Mouse (Mus musculus) frontal cortex, adult (tissue): ENCODE measurements at regions not wholly inside any gene's neighbourhood (a gene's known extent, or its start where the extent isn't known, plus 50 kb on each side); places are given as distances from the start of the nearest gene placed in this dataset.
A peak's percentile ranks its signal among the peaks of the same experiment; 100 is the strongest.
"Not testable (repeated sequence)": the region's sequence is repeated elsewhere in the genome, so short reads cannot be mapped to it uniquely, and the experiment has no call there.

ENCODE experiments used
- ATAC-seq: cut with Nextera tagmentation; 2 replicates; pipeline ENCODE4 v1.9.2; 2017; ENCODE audit warnings: mild to moderate bottlenecking, moderate library complexity, mixed read lengths; ENCODE audit not compliant: low TSS enrichment

DNA sequence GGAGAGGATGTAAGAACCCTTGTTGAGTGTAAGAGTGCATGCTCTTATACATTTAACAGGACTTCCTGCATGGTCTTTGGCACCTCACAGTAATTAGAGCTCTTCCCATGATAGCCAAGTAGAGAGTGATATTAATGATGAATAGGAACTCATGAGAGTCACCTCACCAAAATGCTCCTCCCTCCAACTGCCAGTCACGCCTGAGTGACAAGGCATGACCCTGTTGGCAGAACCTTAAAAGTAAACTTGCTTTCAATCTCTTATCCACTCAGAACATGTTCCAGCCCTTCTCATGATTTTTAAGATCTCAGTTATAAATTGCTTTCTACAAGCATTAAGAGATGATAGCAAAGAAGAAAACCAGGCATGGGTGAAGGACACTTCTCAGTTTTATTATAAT lies 291.8 kb downstream of the Tox3 start:
- no peak for ATAC-seq

DNA sequence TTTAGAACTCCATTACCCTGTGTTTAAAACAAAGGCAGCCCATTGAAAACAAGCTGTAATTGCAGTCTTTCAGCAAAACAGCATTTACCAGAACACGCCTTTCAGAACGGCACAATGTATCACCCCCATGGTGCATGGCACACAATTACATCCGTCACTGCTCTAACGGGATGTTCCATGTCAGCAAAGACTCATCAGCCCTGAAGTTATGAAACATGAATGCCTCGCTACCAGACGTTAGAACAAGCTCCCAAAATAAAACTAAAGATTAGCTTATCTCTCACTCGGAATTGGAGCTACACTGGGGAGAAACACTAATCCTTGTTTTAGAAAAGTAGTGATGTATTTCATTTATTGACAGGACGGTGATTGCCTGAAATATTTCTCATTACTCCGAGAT lies 301.4 kb downstream of the Tox3 start:
- no peak for ATAC-seq

DNA sequence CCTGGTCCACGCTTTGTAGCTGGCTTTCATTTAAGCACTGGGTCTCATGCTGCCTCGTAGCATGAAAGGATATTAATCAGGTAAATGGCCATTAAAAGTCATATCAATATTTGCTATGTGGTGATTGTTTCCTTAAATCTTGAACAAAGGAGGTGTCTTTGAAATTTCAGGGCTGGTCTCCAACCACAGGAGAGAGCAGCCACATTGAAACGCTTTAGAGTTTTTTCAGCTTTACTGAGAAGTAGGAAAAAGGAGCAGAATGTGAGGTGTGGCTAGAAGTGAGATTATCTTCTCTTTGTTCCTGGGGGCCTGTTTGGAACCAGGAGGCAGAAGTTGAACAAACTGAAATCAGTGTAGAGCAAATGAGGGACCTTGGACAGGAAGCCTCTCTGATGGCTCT lies 311.7 kb downstream of the Tox3 start:
- ATAC-seq, result no peak

DNA sequence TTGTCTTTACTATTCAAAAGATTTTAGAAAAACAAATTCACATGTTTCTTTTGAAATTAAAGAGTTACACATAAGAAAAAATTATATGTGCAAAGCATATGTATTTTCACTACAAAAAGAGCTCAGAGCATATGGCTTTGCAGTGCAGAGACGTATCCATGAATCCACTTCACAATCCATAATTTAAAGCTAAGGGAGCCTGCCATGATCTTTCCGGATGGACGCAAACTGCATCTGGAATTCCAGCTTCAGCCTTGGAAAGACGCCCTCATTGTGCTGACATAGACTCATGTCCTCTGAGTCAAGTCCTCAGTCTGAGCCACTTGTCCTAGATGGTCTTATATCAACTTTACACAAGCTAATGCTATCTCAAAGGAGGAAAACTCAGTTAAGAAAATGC lies 315.6 kb downstream of the Tox3 start:
- ATAC-seq, result no peak

DNA sequence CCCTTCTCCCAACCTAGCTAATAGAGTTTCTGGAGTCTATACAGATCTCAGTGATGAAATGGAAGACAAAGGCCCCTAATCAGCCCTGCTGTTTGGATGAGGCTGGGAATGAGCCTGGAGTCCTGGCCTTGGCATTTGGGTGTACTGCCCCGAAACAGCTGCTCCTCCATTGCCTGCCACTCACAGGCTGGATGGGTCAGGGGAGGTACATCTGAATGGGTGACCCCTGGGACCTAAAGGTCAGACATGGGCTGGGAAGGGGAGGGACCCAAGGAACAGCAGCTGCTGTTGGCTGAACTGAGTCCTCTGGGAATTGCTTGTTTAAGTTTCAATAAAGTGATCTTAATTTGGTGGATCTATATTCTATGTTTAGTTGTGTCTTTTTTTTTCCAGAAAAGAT lies 316.9 kb downstream of the Tox3 start:
- no peak for ATAC-seq

DNA sequence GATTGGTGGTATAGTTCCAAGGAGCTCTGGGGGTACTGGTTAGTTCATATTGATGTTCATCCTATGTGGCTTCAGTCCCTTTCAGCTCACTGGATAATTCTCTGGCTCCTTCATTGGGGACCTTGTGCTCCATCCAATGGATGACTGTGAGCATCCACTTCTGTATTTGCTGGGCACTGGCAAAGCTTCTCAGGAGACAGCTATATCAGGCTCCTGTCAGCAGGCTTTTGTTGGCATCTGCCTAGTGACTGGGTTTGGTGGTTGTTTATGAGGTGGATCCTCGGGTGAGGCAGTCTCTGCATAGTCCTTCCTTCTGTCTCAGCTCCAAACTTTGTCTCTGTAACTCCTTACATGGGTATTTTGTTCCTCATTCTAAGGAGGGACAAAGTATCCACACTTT lies 330.2 kb downstream of the Tox3 start:
- not testable (repeated sequence) for ATAC-seq

DNA sequence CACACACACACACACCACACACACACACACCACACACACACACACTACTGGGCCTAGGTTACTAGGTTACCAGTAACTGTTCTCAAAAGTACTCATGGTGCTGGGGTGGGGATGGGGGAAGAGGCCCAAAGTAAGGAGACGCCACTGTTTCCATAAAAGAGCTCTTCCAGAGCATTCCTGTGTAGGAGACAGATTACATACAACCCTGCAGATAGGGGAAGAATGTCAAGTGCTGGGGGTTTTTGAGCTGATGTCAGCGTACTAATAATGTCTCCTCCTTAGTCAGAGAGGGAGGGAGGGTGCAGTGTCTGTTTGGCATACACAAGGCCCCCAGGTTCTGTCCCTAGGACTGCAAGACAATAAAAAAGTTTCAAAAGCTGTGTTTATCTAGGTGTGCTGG lies 334.4 kb downstream of the Tox3 start:
- ATAC-seq, result no peak

DNA sequence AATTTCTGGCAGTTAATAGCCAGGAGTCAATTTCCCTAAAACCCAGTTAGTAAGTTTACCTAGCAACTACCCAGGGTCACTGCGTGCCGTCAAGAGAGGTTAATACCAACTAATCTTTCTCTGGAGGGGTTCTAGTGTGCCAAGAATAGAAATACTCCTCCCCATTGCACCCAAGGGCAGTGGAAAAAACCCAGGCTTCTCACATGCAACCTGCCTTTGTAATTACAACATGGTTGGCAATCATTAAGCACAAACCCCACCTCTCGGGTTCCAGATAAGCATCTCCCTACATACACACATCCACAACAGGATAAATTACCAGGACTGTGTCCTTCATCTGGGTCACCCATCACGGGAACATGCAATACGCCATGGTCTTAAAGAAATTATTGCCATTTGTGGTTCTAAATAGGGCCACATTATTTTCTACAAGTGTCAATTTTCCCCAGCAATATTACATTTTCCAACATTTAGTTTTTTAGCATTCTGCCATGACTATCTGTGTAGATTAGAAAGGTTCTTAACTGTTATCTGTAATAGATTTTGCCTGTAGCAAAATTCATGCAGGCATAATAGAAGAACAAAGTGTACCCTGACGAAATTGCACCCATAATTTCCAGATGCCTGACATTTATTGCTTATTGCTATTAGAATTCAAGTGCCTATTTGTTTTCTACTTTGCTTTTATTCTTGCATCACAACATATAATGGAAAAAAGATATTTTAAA lies 336.3 kb downstream of the Tox3 start:
- no peak for ATAC-seq

DNA sequence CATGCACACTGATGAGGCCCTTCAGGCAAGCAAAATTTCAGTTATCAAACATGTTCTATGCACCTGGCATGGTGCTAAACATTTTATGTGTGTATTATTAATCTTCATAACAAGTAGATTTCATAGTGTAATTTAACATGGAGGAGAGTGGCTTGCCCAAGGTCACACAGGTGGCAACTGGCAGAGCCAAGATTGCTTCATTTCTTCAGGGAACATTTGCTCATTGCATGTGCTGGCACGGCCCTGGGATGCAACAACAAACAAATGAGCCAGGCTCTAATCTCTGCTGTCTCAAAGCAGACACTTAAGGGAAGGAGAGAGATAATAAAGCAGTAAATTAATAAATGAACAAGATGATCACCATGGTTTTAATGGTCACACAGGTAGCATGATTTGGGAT lies 338.7 kb downstream of the Tox3 start:
- ATAC-seq, result no peak

DNA sequence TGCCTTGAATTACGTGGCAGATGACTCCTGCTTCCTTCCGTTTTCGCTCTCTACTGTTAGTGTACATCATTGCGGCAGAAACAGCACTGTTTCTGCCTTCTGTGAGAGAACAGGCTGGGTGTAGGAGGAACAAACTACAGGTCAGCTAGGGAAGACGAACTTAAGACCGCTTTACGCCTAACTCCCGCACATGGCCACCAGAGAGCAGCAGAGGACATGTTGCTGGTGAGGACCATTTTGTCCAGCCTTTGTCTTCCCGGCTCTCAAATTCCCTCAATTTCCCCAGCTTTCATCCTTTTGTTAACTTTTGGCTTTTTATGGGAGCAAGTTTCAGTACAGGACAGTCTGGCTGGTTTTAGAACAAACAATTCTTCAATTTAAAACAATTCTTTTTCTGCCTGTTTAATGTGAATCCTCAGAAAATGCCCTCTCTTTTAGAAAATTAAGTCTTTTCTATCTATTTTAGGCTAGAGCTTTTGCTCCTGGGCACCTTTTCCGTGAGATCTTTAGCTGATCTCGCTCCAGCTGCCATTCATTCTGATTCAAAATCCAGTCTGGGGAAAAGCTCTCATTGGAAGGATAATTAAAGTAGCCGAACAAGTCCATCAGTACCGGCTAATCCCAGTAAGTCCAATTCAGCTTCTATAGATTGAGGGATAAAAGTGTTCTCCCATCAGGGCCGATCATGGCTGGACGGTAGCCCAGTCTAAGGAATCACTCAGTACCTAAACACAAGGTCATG lies 347.1 kb downstream of the Tox3 start:
- peak; percentile 86 for ATAC-seq

DNA sequence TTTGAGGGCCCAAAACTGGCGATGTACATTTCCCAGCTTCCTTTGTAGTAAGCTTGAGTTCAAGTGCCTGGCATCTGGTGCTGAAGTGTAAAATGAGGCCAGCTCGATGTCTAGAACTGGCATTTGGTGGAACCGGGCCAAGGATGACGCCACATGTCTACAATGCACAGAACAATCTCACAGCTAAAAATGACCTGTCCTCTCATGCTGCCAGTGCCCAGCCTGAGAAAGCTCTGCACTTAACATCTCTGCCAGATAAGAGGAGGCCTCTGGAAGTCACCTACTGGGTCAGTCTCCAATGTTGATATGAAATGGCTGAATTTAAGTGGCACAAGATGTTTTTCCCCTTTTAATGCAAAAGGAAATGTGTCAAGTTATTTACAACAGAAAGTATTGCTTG lies 354.4 kb downstream of the Tox3 start:
- ATAC-seq, result no peak

DNA sequence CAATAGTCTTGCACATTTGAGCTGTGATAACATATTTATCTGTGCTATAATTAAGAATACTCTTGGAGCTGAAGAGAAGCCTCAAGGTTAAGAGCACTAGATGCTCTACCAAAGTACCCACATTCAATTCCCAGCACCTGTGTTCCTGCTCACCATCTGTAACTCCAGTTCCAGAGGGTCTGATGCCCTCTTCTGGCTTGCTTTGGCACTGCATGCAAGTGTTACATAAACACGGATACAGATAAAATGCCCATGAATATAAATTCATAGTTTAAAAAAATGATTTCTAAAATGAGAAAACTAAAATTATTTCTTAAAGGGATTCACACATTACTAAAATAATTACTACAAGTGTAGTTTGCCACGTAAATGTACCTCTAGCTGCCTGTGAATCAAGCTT lies 364.3 kb downstream of the Tox3 start:
- ATAC-seq, result no peak

DNA sequence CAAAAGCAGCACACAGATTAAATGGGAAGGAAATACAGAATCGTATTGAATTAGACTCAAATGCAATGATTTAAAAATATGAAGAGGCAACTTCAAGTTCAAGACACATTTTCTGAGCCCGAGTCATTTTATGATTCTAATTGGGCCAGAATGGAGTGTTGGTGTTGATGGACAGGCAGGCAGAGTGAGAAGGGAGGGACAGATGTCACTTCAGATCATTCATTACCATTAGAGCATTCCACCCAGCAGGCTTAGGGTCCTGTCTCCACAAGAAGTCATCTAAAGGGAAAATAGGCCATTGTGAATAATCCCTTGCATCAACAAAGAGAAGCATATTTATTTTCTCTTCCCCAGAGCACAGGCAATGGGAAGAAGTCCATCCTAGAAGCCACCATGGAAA lies 365.6 kb downstream of the Tox3 start:
- no peak for ATAC-seq

DNA sequence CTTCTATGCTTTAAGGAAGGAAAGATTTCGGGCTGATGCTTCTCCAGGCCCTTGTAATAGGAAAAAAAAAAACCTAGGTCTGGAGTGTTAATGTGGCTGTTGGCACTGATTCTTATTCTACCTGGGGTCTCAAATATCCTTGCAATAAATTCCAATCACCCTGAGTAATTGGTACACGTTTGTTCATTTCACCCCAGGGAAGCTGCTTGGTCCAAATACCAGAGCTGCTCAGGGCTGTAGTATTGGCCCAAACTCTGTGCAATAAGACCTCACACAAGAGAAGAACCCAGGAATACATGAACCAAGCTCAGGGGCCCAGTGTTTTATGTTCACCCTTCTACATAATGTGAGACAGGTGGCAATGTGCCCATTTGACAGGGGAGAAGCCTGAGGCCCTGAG lies 366.8 kb downstream of the Tox3 start:
- no peak for ATAC-seq

DNA sequence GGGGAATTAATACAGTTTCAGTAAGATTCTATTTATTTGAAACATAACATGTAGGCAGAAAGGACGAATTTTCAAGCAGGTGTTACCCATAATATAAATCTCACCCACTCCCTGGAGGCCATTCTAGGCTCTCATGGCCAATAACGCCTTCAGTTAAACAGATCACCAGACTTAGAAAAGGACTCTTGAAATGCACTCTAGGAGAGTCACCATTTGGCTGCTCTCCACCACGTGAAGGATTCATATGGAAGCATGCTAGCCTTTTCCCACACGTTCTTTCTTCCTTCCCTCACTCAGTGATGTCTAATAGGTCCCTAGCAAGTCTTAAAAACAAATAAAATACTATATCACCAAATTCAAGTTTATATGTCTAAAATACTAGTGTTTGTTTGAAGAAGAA lies 367.7 kb downstream of the Tox3 start:
- no peak for ATAC-seq

DNA sequence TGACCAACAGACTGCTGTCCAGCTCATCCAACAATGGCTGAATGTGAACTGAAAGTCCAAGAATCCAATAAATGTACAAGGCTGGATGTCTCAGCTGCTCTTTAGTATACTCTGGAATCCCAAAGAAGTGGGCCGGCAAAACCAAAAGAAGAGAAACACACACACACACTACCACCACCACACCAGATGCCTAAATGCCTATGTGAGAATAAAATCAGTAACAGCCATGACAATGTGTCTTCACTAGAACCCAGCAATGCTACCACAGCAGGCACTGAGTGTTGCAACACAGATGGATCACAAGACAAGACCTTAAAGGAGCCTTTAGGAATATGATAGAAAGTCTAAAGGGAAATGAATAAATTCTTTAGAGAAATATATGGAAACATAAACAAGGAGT lies 385.3 kb downstream of the Tox3 start:
- ATAC-seq, result peak; percentile 55; the same call in 1 of the 2 replicates

DNA sequence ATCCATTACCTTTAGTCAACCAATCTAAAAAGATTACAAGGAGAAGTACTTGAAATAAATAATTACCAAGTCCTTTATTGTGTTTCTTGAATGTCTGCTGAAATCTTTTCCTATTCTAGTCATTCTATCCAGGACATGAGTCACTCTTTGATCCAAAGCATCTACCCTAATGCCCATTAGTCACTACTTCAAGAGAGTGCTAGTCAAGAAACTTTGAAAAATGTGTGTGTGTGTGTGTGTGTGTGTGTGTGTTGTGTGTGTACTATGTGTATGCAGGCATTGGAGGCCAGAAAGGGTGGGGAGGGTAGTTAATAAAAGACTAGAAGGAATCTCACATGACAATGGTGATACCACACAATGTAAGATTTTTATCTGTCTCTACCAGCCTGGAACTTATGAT lies 390.7 kb downstream of the Tox3 start:
- ATAC-seq, result no peak

DNA sequence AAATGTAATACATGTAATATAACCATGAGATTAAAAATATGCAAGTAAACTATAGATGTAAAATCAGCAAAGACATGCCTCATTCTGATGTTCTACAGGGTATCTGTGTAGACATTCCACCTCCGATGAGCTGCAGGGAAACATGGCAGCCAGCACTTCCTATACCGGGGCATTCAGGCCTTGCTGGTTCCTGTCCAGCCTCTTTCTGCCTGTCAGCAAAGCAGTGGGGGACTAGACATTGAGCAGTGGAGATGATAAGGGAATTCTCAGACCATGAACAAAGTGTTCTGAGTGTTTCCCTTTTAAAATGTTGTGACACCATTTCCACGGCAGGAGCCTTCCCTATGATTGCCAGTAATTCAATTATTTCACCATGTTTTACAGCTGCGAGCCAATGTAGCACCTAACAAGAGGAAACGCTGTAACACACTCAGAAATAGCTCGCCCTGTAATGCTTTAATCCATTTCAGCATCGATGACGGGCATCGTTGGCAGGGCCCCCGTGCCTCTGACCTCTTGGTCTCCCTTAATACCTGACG lies 391.6 kb downstream of the Tox3 start:
- no peak for ATAC-seq

DNA sequence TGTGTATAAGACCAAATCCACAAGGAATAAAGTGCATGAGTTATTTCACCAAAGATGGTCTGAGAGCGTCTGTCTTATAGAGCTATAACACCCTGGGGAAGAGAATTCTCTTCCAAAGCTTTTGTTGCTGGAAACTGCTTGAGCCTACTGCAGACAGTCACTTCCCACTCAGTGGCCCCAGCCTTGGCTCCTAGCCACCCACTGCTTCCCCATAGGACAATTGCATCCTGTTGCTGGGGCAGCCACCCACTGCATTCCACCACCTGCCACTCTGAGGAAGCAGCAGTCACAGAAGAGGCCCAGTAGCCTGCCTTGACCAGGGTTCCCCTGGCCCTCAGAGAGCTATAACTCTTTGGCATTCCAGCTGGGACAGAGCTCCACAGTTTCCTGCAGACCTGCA lies 409.3 kb downstream of the Tox3 start:
- ATAC-seq, result peak; percentile 91

DNA sequence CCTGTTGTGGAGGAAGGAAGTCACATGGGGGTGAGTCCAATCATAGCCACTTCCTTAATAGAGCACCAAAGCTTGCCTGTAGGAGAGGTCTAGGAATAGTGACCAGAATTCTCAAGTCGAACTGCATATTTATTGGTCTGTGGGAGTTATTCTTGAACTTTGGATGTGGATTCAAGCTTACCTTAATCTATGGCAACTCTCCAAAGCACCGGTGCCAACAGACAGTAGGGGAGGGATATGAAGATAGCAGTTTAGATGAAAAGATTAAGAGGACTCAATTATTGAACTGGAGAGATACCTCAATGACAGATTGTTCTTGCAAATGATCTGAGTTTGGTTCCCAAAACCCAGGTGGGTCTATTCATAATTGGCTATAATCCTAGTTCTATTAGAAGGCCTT lies 413.6 kb downstream of the Tox3 start:
- ATAC-seq, result no peak

DNA sequence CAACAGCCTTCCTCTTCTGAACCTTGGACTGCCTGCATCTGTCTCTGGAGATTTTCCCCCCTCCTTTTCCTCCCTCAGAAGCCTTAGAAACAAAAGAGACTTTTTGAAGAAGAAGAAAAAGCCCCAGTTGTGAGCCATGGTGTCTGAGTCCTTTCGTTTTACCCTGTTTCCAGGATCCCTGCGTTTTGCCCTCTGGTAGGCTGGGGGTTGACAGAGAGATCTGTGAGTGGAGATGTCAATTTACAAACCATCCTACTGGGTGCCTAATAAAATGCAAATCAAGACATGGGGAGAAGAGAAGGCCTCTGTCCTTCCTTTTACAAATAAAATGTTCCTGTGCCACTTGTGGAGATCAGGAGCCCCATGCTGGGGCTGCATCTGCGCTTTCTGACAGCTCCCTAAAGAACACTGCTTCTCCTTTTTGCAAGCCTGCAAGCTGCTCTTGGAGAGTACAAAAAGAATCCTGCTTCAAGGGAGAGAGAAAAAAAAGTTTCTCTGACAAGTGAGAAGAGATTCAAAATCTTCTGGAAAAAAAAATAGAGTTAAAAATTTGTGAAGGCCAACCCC lies 421.4 kb downstream of the Tox3 start:
- ATAC-seq, result no peak

DNA sequence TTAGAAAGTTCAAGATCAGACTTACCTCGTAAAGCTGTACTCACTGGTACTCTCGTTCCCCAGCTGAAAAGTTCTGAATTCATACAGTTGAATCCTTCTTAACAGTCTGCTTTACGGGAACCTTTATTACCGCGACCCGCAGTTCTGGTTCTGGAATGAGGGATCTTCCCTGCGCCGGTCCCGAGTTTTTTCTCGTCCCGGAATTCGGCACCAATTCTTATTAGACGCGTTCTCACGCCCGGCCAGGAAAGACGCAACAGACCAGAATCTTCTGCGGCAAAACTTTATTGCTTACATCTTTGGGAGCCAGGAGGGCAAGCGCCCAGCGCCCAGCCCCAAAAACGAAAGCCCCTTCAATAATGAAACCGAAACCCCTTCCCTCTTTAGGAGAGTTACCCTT lies 423.4 kb downstream of the Tox3 start:
- ATAC-seq, result not testable (repeated sequence)

DNA sequence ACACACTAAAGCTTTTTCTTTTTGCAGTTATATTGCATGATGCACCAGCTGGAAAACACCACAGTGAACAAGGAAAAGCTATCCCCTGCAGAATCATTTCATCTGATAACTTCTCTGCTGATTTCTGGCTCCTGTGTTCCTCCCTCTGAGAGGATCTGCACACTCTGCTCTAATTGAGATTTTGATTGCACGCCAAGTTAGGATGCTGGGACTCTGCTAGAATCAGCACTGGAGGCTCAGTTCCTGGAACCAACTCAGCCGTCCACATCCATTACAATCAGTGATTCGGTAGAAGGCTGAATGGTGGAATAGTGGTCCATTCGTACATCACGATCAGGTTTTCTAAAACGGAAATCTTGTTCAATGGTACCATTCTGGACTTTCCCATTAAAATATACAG lies 434.1 kb downstream of the Tox3 start:
- ATAC-seq, result peak; percentile 69
